ENCODE assay signal across 24 mouse cellular contexts in the genomic region with DNA sequence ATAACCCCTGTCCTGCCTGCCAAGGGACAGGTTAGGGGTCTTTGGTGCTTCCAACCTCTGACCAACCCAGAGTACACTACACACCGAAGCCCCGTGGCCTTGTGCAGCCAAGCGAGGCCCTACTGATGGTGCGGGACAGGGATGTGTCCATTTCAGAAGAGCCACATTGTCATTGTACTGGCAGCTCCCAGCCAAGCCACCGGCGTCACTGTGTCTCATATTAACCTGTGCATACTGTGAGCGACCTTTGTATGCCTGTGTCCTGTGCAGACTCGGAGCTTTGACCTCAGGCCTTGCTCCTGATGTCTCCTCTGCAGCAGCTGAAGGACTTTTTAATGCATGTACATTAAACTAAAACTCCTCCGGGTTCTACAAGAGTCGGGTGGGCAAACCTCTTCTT. TPM values are rescaled to one million over a fixed set of nuclear protein-coding genes. Genes with fewer than 3 reads are reported as not detected.
DNase-seq lines count a peak whose midpoint lies in the region; ATAC-seq and TF ChIP-seq lines count a peak whose summit lies in the region.
"Had no signal": no experiment of that assay in that cellular context is flagged by ENCODE, and none has a peak within 500 bp of the region (broad histone marks: within the 10 kb centered on the region; RNA-seq: fewer than 3 reads in every experiment).

No protein-coding gene starts in this region.

- H3K4me2 ChIP-seq in liver, embryonic 11.5 days = no peak overlapping the region
- H3K4me2 ChIP-seq in liver, embryonic 16.5 days (ENCODE audit: low read depth, low read length) = no peak overlapping the region
- H3K4me2 ChIP-seq in liver, embryonic 12.5 days = no peak overlapping the region
- H3K4me2 ChIP-seq in myocyte (ENCODE audit: low read depth) = no peak overlapping the region
- no peak overlapping the region for H3K4me2 ChIP-seq in midbrain, embryonic 14.5 days (ENCODE audit: low read length)
- H3K4me2 ChIP-seq: embryonic facial prominence, embryonic 13.5 days; embryonic facial prominence, embryonic 15.5 days; forebrain, embryonic 12.5 days had no signal

- no peaks in the 10 kb centered on the region for H3K27me3 ChIP-seq in liver, adult 2 months (ENCODE audit: control insufficient read depth, insufficient read depth, low read length)
- no peaks in the 10 kb centered on the region for H3K27me3 ChIP-seq in liver, embryonic 11.5 days (replicated peaks; ENCODE audit: control insufficient read depth, insufficient read depth, low read length)
- no peaks in the 10 kb centered on the region for H3K27me3 ChIP-seq in liver, embryonic 16.5 days (ENCODE audit: control insufficient read depth, insufficient read depth, low read depth, low read length)
- peaks cover 2% of the 10 kb centered on the region; the same call in 1 of the 2 replicates for H3K27me3 ChIP-seq in liver, embryonic 12.5 days (replicated peaks)
- no peaks in the 10 kb centered on the region for H3K27me3 ChIP-seq in myocyte (ENCODE audit: control insufficient read depth, insufficient read depth, insufficient read length)
- no peaks in the 10 kb centered on the region for H3K27me3 ChIP-seq in midbrain, embryonic 14.5 days (ENCODE audit: control insufficient read depth, insufficient read depth, low read length)
- H3K27me3 ChIP-seq: embryonic facial prominence, embryonic 13.5 days; embryonic facial prominence, embryonic 15.5 days; forebrain, embryonic 12.5 days had no signal

- no peak overlapping the region for H3K4me3 ChIP-seq in liver, adult 2 months (ENCODE audit: insufficient read depth, low read depth, low read length)
- no peak overlapping the region for H3K4me3 ChIP-seq in liver, embryonic 11.5 days (ENCODE audit: low read depth, low read length)
- no peak overlapping the region for H3K4me3 ChIP-seq in liver, embryonic 16.5 days (ENCODE audit: low read depth, low read length)
- no peak overlapping the region for H3K4me3 ChIP-seq in liver, embryonic 12.5 days
- H3K4me3 ChIP-seq in myocyte = no peak overlapping the region
- no peak overlapping the region for H3K4me3 ChIP-seq in midbrain, embryonic 14.5 days (replicated peaks; ENCODE audit: low read depth, low read length)
- H3K4me3 ChIP-seq: embryonic facial prominence, embryonic 13.5 days; embryonic facial prominence, embryonic 15.5 days; erythroblast, embryonic 14.5 days; forebrain, embryonic 10.5 days; forebrain, embryonic 12.5 days had no signal

- H3K9ac ChIP-seq in liver, adult 2 months (ENCODE audit: low read depth, low read length) = no peak overlapping the region
- H3K9ac ChIP-seq in liver, embryonic 11.5 days (ENCODE audit: low read depth, low read length) = no peak overlapping the region
- H3K9ac ChIP-seq in liver, embryonic 16.5 days (ENCODE audit: low read depth, low read length) = no peak overlapping the region
- no peak overlapping the region for H3K9ac ChIP-seq in liver, embryonic 12.5 days
- no peak overlapping the region for H3K9ac ChIP-seq in midbrain, embryonic 14.5 days (replicated peaks; ENCODE audit: low read length)
- H3K9ac ChIP-seq: embryonic facial prominence, embryonic 13.5 days; embryonic facial prominence, embryonic 15.5 days; forebrain, embryonic 12.5 days had no signal

- H3K9me3 ChIP-seq in liver, embryonic 11.5 days (ENCODE audit: control insufficient read depth, low read length) = no peaks in the 10 kb centered on the region
- no peaks in the 10 kb centered on the region for H3K9me3 ChIP-seq in liver, embryonic 16.5 days (replicated peaks; ENCODE audit: control insufficient read depth, low read length)
- H3K9me3 ChIP-seq in liver, embryonic 12.5 days (replicated peaks) = no peaks in the 10 kb centered on the region
- H3K9me3 ChIP-seq in midbrain, embryonic 14.5 days (ENCODE audit: control insufficient read depth, low read length) = no peaks in the 10 kb centered on the region
- H3K9me3 ChIP-seq: embryonic facial prominence, embryonic 13.5 days; embryonic facial prominence, embryonic 15.5 days; forebrain, embryonic 10.5 days; forebrain, embryonic 12.5 days had no signal

- H3K36me3 ChIP-seq in liver, adult 2 months (ENCODE audit: control insufficient read depth, insufficient read depth, low read length) = peaks cover 3% of the 10 kb centered on the region; the same call in 1 of the 2 replicates
- no peaks in the 10 kb centered on the region for H3K36me3 ChIP-seq in liver, embryonic 11.5 days (ENCODE audit: control insufficient read depth, insufficient read depth, low read length)
- H3K36me3 ChIP-seq in liver, embryonic 16.5 days (ENCODE audit: control insufficient read depth, insufficient read depth) = no peaks in the 10 kb centered on the region
- H3K36me3 ChIP-seq in liver, embryonic 12.5 days = no peaks in the 10 kb centered on the region
- H3K36me3 ChIP-seq in myocyte (ENCODE audit: control insufficient read depth, insufficient read depth) = peaks cover 12% of the 10 kb centered on the region
- no peaks in the 10 kb centered on the region for H3K36me3 ChIP-seq in midbrain, embryonic 14.5 days (ENCODE audit: control insufficient read depth, insufficient read depth, low read length)
- H3K36me3 ChIP-seq: embryonic facial prominence, embryonic 15.5 days; forebrain, embryonic 10.5 days; forebrain, embryonic 12.5 days had no signal

- no peaks in the 10 kb centered on the region for H3K4me1 ChIP-seq in liver, adult 2 months (ENCODE audit: control insufficient read depth, insufficient read depth, low read length)
- H3K4me1 ChIP-seq in liver, embryonic 11.5 days (replicated peaks; ENCODE audit: control insufficient read depth, insufficient read depth, low read length) = no peaks in the 10 kb centered on the region
- H3K4me1 ChIP-seq in liver, embryonic 16.5 days (ENCODE audit: control insufficient read depth, low read depth, low read length) = no peaks in the 10 kb centered on the region
- H3K4me1 ChIP-seq in liver, embryonic 12.5 days = no peaks in the 10 kb centered on the region
- H3K4me1 ChIP-seq in midbrain, embryonic 14.5 days (ENCODE audit: control insufficient read depth, insufficient read depth, low read length) = no peaks in the 10 kb centered on the region
- H3K4me1 ChIP-seq: forebrain, embryonic 12.5 days had no signal

- WGBS in liver, adult 2 months = 59% methylated on average over 10 of the region's 10 CpGs
- 83% methylated on average over 10 of the region's 10 CpGs for WGBS in liver, embryonic 11.5 days
- WGBS in liver, embryonic 16.5 days (ENCODE audit: insufficient replicate concordance) = 68% methylated on average over 10 of the region's 10 CpGs
- 69% methylated on average over 10 of the region's 10 CpGs for WGBS in liver, embryonic 12.5 days (ENCODE audit: insufficient replicate concordance)
- 87% methylated on average over 10 of the region's 10 CpGs for whole genome bisulfite sequencing in midbrain, embryonic 14.5 days

- H3ac ChIP-seq in myocyte (ENCODE audit: control insufficient read depth, insufficient read length) = no peak overlapping the region

- no peaks in the 10 kb centered on the region for H3K79me2 ChIP-seq in liver, adult 2 months (ENCODE audit: control insufficient read depth, insufficient read depth, low read length)
- H3K79me2 ChIP-seq in myocyte (ENCODE audit: control insufficient read depth, insufficient read depth) = no peaks in the 10 kb centered on the region

- no peak for TF ChIP-seq CTCF in liver, adult 2 months (IDR thresholded peaks at IDR 0.05; ENCODE audit: low read depth, low read length)

- no peak for TF ChIP-seq POLR2A in liver, adult 2 months (IDR thresholded peaks at IDR 0.05; ENCODE audit: extremely low read depth, insufficient read depth, low read length)
- TF ChIP-seq POLR2A in myocyte (IDR thresholded peaks at IDR 0.05; ENCODE audit: insufficient read length, low read depth) = no peak

- no peak for ATAC-seq in liver, embryonic 11.5 days (replicated peaks; ENCODE audit: low FRiP score)
- ATAC-seq in liver, embryonic 16.5 days (ENCODE audit: low read depth) = peak; percentile 54
- no peak for ATAC-seq in liver, embryonic 12.5 days
- ATAC-seq in midbrain, embryonic 14.5 days (ENCODE audit: low FRiP score, low TSS enrichment) = no peak
- ATAC-seq: forebrain, embryonic 14.5 days had no signal

- peak; percentile 31 for DNase-seq in liver, adult 2 months (ENCODE audit: extremely low read depth, low read depth, low spot score)
- no peak for DNase-seq in liver, embryonic 11.5 days (ENCODE audit: low spot score)
- no peak for DNase-seq in midbrain, embryonic 14.5 days
- DNase-seq: adrenal gland, adult 2 months; adrenal gland, postnatal 10 days; adrenal gland, postnatal 25 days; cerebellum, adult 11 months; cerebellum, adult 18-20 months; cerebellum, adult 8-10 months; cerebellum, adult 9-11 months; cerebellum, postnatal 14 days; cerebellum, postnatal 36 days; embryo, embryonic 11 days had no signal

- H3K27ac ChIP-seq in liver, adult 2 months (replicated peaks; ENCODE audit: insufficient read depth, low read depth, low read length) = no peak overlapping the region
- H3K27ac ChIP-seq in liver, embryonic 11.5 days (ENCODE audit: low read depth, low read length) = no peak overlapping the region
- no peak overlapping the region for H3K27ac ChIP-seq in liver, embryonic 16.5 days (ENCODE audit: low read length)
- no peak overlapping the region for H3K27ac ChIP-seq in liver, embryonic 12.5 days
- H3K27ac ChIP-seq in midbrain, embryonic 14.5 days (replicated peaks; ENCODE audit: low read depth, low read length) = no peak overlapping the region
- H3K27ac ChIP-seq: embryonic facial prominence, embryonic 13.5 days; embryonic facial prominence, embryonic 15.5 days; forebrain, embryonic 10.5 days; forebrain, embryonic 12.5 days had no signal

RNA-seq across cellular contexts. Expression of a gene that starts 6.7 kb away (rescaled TPM):
- total RNA-seq in liver, adult 2 months (2014; rRNA removed) = not detected in 2 replicates
- polyA plus RNA-seq in liver, adult 2 months (2012; rRNA removed) = 0.13 TPM in 1 of 2 replicates, not detected in the other
- not detected in 2 replicates for polyA plus RNA-seq in liver, embryonic 11.5 days (2014; fragmentation: Nextera tagmentation; extraction: Ambion mirVana)
- 0.63 and 1.4 TPM in 2 replicates for polyA plus RNA-seq in liver, embryonic 16.5 days (2015; fragmentation: Nextera tagmentation; extraction: Ambion mirVana)
- 0.05 TPM in 1 of 2 replicates, not detected in the other for polyA plus RNA-seq in liver, embryonic 12.5 days (2016; fragmentation: Nextera tagmentation; extraction: Ambion mirVana)
- polyA plus RNA-seq in myocyte (2012; fragmentation: generic; extraction: Trizol) = 1.00 TPM
- polyA plus RNA-seq in midbrain, embryonic 14.5 days (2014; fragmentation: Nextera tagmentation; extraction: Ambion mirVana) = 1.7 and 1.9 TPM in 2 replicates
- total RNA-seq: common myeloid progenitor, adult 5-6 weeks; MEL had no signal
- polyA plus RNA-seq: erythroblast, embryonic 14.5 days had no signal

RNA-seq across cellular contexts. Expression of a gene that starts 44.7 kb away (rescaled TPM):
- total RNA-seq in liver, adult 2 months (2014; rRNA removed) = 0.37 and 0.74 TPM in 2 replicates
- polyA plus RNA-seq in liver, adult 2 months (2012; rRNA removed) = 0.24 and 0.26 TPM in 2 replicates
- 0.16 TPM in 1 of 2 replicates, not detected in the other for polyA plus RNA-seq in liver, embryonic 11.5 days (2014; fragmentation: Nextera tagmentation; extraction: Ambion mirVana)
- 0.09 and 0.17 TPM in 2 replicates for polyA plus RNA-seq in liver, embryonic 16.5 days (2015; fragmentation: Nextera tagmentation; extraction: Ambion mirVana)
- 0.13 TPM in 1 of 2 replicates, not detected in the other for polyA plus RNA-seq in liver, embryonic 12.5 days (2016; fragmentation: Nextera tagmentation; extraction: Ambion mirVana)
- 5.4 TPM for polyA plus RNA-seq in myocyte (2012; fragmentation: generic; extraction: Trizol)
- polyA plus RNA-seq in midbrain, embryonic 14.5 days (2014; fragmentation: Nextera tagmentation; extraction: Ambion mirVana) = 0.88 and 0.96 TPM in 2 replicates
- total RNA-seq: common myeloid progenitor, adult 5-6 weeks; MEL had no signal
- polyA plus RNA-seq: erythroblast, embryonic 14.5 days had no signal

RNA-seq across cellular contexts. Expression of a gene that starts 45.3 kb away (rescaled TPM):
- total RNA-seq in liver, adult 2 months (2014; rRNA removed) = 25.6 and 42.6 TPM in 2 replicates
- 65.5 and 66.9 TPM in 2 replicates for polyA plus RNA-seq in liver, adult 2 months (2012; rRNA removed)
- 7.1 and 7.4 TPM in 2 replicates for polyA plus RNA-seq in liver, embryonic 11.5 days (2014; fragmentation: Nextera tagmentation; extraction: Ambion mirVana)
- 11.5 and 15.3 TPM in 2 replicates for polyA plus RNA-seq in liver, embryonic 16.5 days (2015; fragmentation: Nextera tagmentation; extraction: Ambion mirVana)
- polyA plus RNA-seq in liver, embryonic 12.5 days (2016; fragmentation: Nextera tagmentation; extraction: Ambion mirVana) = 5.6 and 6.1 TPM in 2 replicates
- polyA plus RNA-seq in myocyte (2012; fragmentation: generic; extraction: Trizol) = 40.6 TPM
- polyA plus RNA-seq in midbrain, embryonic 14.5 days (2014; fragmentation: Nextera tagmentation; extraction: Ambion mirVana) = 25.2 and 31.0 TPM in 2 replicates

RNA-seq across cellular contexts. Expression of a gene that starts 52.2 kb away (rescaled TPM):
- 969 and 1,006 TPM in 2 replicates for total RNA-seq in liver, adult 2 months (2014; rRNA removed)
- 245 and 258 TPM in 2 replicates for polyA plus RNA-seq in liver, adult 2 months (2012; rRNA removed)
- polyA plus RNA-seq in liver, embryonic 11.5 days (2014; fragmentation: Nextera tagmentation; extraction: Ambion mirVana) = 1,440 and 1,641 TPM in 2 replicates
- 598 and 706 TPM in 2 replicates for polyA plus RNA-seq in liver, embryonic 16.5 days (2015; fragmentation: Nextera tagmentation; extraction: Ambion mirVana)
- polyA plus RNA-seq in liver, embryonic 12.5 days (2016; fragmentation: Nextera tagmentation; extraction: Ambion mirVana) = 1,173 and 1,181 TPM in 2 replicates
- polyA plus RNA-seq in myocyte (2012; fragmentation: generic; extraction: Trizol) = 3,783 TPM
- polyA plus RNA-seq in midbrain, embryonic 14.5 days (2014; fragmentation: Nextera tagmentation; extraction: Ambion mirVana) = 707 and 859 TPM in 2 replicates
